Mouse (Mus musculus) hindbrain, embryonic 15.5 days (tissue): ENCODE measurements around the gene Ggt1. TPM values are rescaled to one million over a fixed set of nuclear protein-coding genes. Genes with fewer than 3 reads are reported as not detected.

Source experiments
- ATAC-seq: fragments of 200-750 bp; cut with Nextera tagmentation; 2 replicates; pipeline ENCODE4 v1.8.0; 2017; ENCODE audit warnings: low read depth, moderate number of reproducible peaks, moderate TSS enrichment; ENCODE audit not compliant: low FRiP score
- H3K27ac ChIP-seq: fragments of 300-500 bp; sonication (generic); replicated peaks from 2 replicates; pipeline ENCODE4 v1.5.1; 2015; ENCODE audit warnings: mild to moderate bottlenecking, inconsistent platforms
- H3K27me3 ChIP-seq: fragments of 300-500 bp; sonication (generic); 2 replicates; pipeline ENCODE4 v1.6.1; 2015; ENCODE audit warnings: control low read depth, inconsistent platforms
- H3K36me3 ChIP-seq: fragments of 300-500 bp; sonication (generic); 2 replicates; pipeline ENCODE4 v1.6.1; 2015; ENCODE audit warnings: control low read depth, inconsistent platforms
- H3K4me1 ChIP-seq: fragments of 300-500 bp; sonication (generic); replicated peaks from 2 replicates; pipeline ENCODE4 v1.6.1; 2015; ENCODE audit warnings: control low read depth, inconsistent platforms
- H3K4me2 ChIP-seq: fragments of 300-500 bp; sonication (generic); 2 replicates; pipeline ENCODE4 v1.6.1; 2015; ENCODE audit warnings: moderate library complexity, mild to moderate bottlenecking, inconsistent platforms
- H3K4me3 ChIP-seq: fragments of 300-500 bp; sonication (generic); 2 replicates; pipeline ENCODE4 v1.5.1; 2015; ENCODE audit warnings: mild to moderate bottlenecking, inconsistent platforms
- H3K9ac ChIP-seq: fragments of 300-500 bp; sonication (generic); 2 replicates; pipeline ENCODE4 v1.6.1; 2015; ENCODE audit warnings: inconsistent platforms
- H3K9me3 ChIP-seq: fragments of 300-500 bp; sonication (generic); 2 replicates; pipeline ENCODE4 v1.6.1; 2016; ENCODE audit warnings: control low read depth, inconsistent platforms
- WGBS: fragments of 180-500 bp; shearing (Covaris S2); methylation state at CpG from one replicate; pipeline ENCODE4 v1.1.7; 2015; 5-methylcytosine and 5-hydroxymethylcytosine counted together
- polyA plus RNA-seq: library from polyadenylated mRNA; unstranded; fragments of >200 nt; fragmentation: Nextera tagmentation; extraction: Ambion mirVana; gene quantifications from 2 replicates; pipeline ENCODE4 v1.2.1, GENCODE M21; 2015

Gene Ggt1
- polyA plus RNA-seq, 1 experiment from 2014 or later: 1.3 TPM

- H3K9me3 ChIP-seq: no peaks in the 10 kb centered on the region
- H3K4me3 ChIP-seq: no peak overlapping the region
- no peak overlapping the region for H3K27ac ChIP-seq
- WGBS: 88% methylated on average over 4 of the region's 4 CpGs
- H3K36me3 ChIP-seq: no peaks in the 10 kb centered on the region
- H3K9ac ChIP-seq: no peak overlapping the region
- ATAC-seq: no peak
- no peaks in the 10 kb centered on the region for H3K27me3 ChIP-seq
- peaks cover 17% of the 10 kb centered on the region for H3K4me1 ChIP-seq
- no peak overlapping the region for H3K4me2 ChIP-seq
Observed at GRCm38 (mm10) chr10:75587781-75588180, 26.4 kb downstream of the Ggt1 start.

GRCm38 (mm10) chr10:75588336-75588735 lies 26.9 kb downstream of the Ggt1 start:
- Histone ChIP-seq H3K27me3 (no peaks in the 10 kb centered on the region), H3K36me3 (no peaks in the 10 kb centered on the region), H3K27ac (no peak overlapping the region), H3K4me2 (no peak overlapping the region), H3K9ac (no peak overlapping the region), H3K4me1 (peaks cover 17% of the 10 kb centered on the region), H3K9me3 (no peaks in the 10 kb centered on the region), H3K4me3 (no peak overlapping the region)
- WGBS: 64% methylated on average over 5 of the region's 5 CpGs
- no peak for ATAC-seq

GRCm38 (mm10) chr10:75589129-75589528 lies 27.7 kb downstream of the Ggt1 start, which contains the start of gene Ggt5:
TSS of gene Ggt5 (plus strand) at chr10:75589340.
- H3K4me2 ChIP-seq: 0 out of 2 replicates have a peak within 1 kb of the TSS, but pooled peaks have one; percentile 7
- ATAC-seq: no peak

GRCm38 (mm10) chr10:75589651-75590050 lies 28.2 kb downstream of the Ggt1 start:
- 82% methylated on average over 16 of the region's 16 CpGs for WGBS
- Histone ChIP-seq H3K4me1 (peaks cover 17% of the 10 kb centered on the region), H3K9me3 (no peaks in the 10 kb centered on the region), H3K9ac (no peak overlapping the region), H3K27ac (no peak overlapping the region), H3K27me3 (no peaks in the 10 kb centered on the region), H3K4me2 (0 out of 2 replicates have a peak overlapping the region, but pooled peaks have one; percentile 7), H3K36me3 (no peaks in the 10 kb centered on the region), H3K4me3 (no peak overlapping the region)
- no peak for ATAC-seq

More at GRCm38 (mm10) chr10:75589129-75589528, 27.7 kb downstream of the Ggt1 start, which contains the start of gene Ggt5:
- Histone ChIP-seq H3K27me3 (no peaks in the 10 kb centered on the region), H3K4me1 (peaks cover 17% of the 10 kb centered on the region), H3K4me3 (no peak within 1 kb of the TSS), H3K36me3 (no peaks in the 10 kb centered on the region), H3K27ac (no peak within 1 kb of the TSS), H3K9ac (no peak within 1 kb of the TSS), H3K9me3 (no peaks in the 10 kb centered on the region)
- WGBS: 35% methylated on average over 5 of the region's 5 CpGs

GRCm38 (mm10) chr10:75591211-75591894 lies 29.9 kb downstream of the Ggt1 start:
- H3K27me3 ChIP-seq: no peaks in the 10 kb centered on the region
- ATAC-seq: no peak
- H3K4me2 ChIP-seq: no peak overlapping the region
- no peaks in the 10 kb centered on the region for H3K36me3 ChIP-seq
- H3K9me3 ChIP-seq: no peaks in the 10 kb centered on the region
- no peak overlapping the region for H3K9ac ChIP-seq
- no peak overlapping the region for H3K27ac ChIP-seq
- 79% methylated on average over 12 of the region's 12 CpGs for WGBS
- H3K4me1 ChIP-seq: peaks cover 13% of the 10 kb centered on the region; the same call in 1 of the 2 replicates
- no peak overlapping the region for H3K4me3 ChIP-seq

GRCm38 (mm10) chr10:75592585-75592984 lies 31.2 kb downstream of the Ggt1 start:
- Histone ChIP-seq H3K27ac (no peak overlapping the region), H3K9me3 (no peaks in the 10 kb centered on the region), H3K4me3 (no peak overlapping the region), H3K4me2 (no peak overlapping the region), H3K27me3 (no peaks in the 10 kb centered on the region), H3K36me3 (no peaks in the 10 kb centered on the region), H3K4me1 (0 out of 2 replicates have a peak, but pooled peaks cover 9% of the 10 kb centered on the region), H3K9ac (no peak overlapping the region)
- 83% methylated on average over 7 of the region's 7 CpGs for WGBS
- no peak for ATAC-seq

GRCm38 (mm10) chr10:75595981-75596380 lies 34.6 kb downstream of the Ggt1 start:
- Histone ChIP-seq H3K4me3 (no peak overlapping the region), H3K4me1 (no peaks in the 10 kb centered on the region), H3K27ac (no peak overlapping the region), H3K4me2 (no peak overlapping the region), H3K9ac (no peak overlapping the region), H3K27me3 (no peaks in the 10 kb centered on the region), H3K9me3 (no peaks in the 10 kb centered on the region), H3K36me3 (no peaks in the 10 kb centered on the region)
- WGBS: 77% methylated on average over 8 of the region's 8 CpGs
- ATAC-seq: no peak

- Histone ChIP-seq H3K27ac (no peak overlapping the region), H3K4me1 (no peaks in the 10 kb centered on the region), H3K27me3 (no peaks in the 10 kb centered on the region), H3K9me3 (no peaks in the 10 kb centered on the region), H3K36me3 (no peaks in the 10 kb centered on the region), H3K9ac (no peak overlapping the region), H3K4me3 (no peak overlapping the region), H3K4me2 (no peak overlapping the region)
- ATAC-seq: no peak
- 84% methylated on average over 7 of the region's 7 CpGs for WGBS
Observed at GRCm38 (mm10) chr10:75600189-75600730, 38.9 kb downstream of the Ggt1 start.

- Histone ChIP-seq H3K27me3 (no peaks in the 10 kb centered on the region), H3K4me2 (no peak overlapping the region), H3K36me3 (no peaks in the 10 kb centered on the region), H3K9me3 (no peaks in the 10 kb centered on the region), H3K4me3 (no peak overlapping the region), H3K27ac (no peak overlapping the region), H3K4me1 (no peaks in the 10 kb centered on the region), H3K9ac (no peak overlapping the region)
- ATAC-seq: no peak
- 48% methylated on average over 11 of the region's 11 CpGs for WGBS
Observed at GRCm38 (mm10) chr10:75605162-75605846, 43.9 kb downstream of the Ggt1 start.

GRCm38 (mm10) chr10:75607253-75607652 lies 45.8 kb downstream of the Ggt1 start:
- H3K36me3 ChIP-seq: no peaks in the 10 kb centered on the region
- ATAC-seq: no peak
- H3K4me3 ChIP-seq: no peak overlapping the region
- no peak overlapping the region for H3K4me2 ChIP-seq
- H3K9ac ChIP-seq: no peak overlapping the region
- H3K27me3 ChIP-seq: no peaks in the 10 kb centered on the region
- no peaks in the 10 kb centered on the region for H3K9me3 ChIP-seq
- WGBS: 88% methylated on average over 4 of the region's 4 CpGs
- no peak overlapping the region for H3K27ac ChIP-seq
- no peaks in the 10 kb centered on the region for H3K4me1 ChIP-seq

GRCm38 (mm10) chr10:75608975-75609374 lies 47.6 kb downstream of the Ggt1 start:
- Histone ChIP-seq H3K9me3 (no peaks in the 10 kb centered on the region), H3K4me3 (no peak overlapping the region), H3K36me3 (no peaks in the 10 kb centered on the region), H3K4me2 (no peak overlapping the region), H3K9ac (no peak overlapping the region), H3K27ac (no peak overlapping the region), H3K4me1 (no peaks in the 10 kb centered on the region), H3K27me3 (no peaks in the 10 kb centered on the region)
- 89% methylated on average over 11 of the region's 11 CpGs for WGBS
- ATAC-seq: no peak

GRCm38 (mm10) chr10:75610486-75610885 lies 49.1 kb downstream of the Ggt1 start:
- H3K27me3 ChIP-seq: no peaks in the 10 kb centered on the region
- no peak overlapping the region for H3K4me2 ChIP-seq
- H3K4me3 ChIP-seq: no peak overlapping the region
- H3K9me3 ChIP-seq: no peaks in the 10 kb centered on the region
- no peak overlapping the region for H3K9ac ChIP-seq
- H3K36me3 ChIP-seq: no peaks in the 10 kb centered on the region
- no peak for ATAC-seq
- WGBS: 75% methylated on average over 7 of the region's 7 CpGs
- no peaks in the 10 kb centered on the region for H3K4me1 ChIP-seq
- H3K27ac ChIP-seq: no peak overlapping the region
